Mouse (Mus musculus) ZHBTc4 (cell line): ENCODE results near the gene Spats2l.

Source experiments
- DNase-seq: peaks from one replicate; pipeline ENCODE4 v3.0.0-alpha.2; 2011; ENCODE audit warnings: low read depth, low spot score

The Spats2l gene

DNA sequence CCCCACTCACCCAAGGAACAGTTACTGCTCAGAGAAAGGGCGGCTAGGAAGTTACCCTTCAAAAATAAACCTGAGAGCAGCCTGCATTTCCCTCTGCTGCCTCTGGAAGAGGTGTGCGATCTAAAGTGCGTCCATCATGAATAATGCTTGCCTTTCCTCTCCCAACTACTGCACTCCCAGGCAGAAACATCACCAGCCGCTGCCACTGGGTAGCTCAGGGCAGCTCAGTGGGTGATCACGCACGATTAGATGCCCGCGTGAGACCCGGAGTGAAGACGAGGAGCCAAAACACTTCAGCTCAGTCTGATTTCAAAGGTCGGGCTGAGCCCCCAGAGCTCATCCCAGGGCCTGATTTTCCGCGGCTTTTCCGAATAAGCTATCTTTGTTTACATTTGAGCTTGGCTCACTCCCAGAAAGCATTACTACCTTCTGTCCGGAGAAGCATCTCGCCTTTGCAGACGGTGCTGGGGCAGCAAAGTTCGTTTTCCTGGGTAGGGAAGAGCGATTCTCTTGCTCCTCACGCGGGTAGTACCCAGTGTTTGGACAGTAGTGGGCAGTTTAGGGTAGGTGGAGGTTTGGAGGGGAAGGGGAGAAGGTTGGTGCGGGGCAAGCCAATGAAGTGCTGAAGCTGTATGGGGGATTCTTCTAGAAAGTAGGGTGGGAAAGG is at the start of gene Spats2l:
Gene Spats2l, plus strand, starts transcription at position 162 of the 667 bp plus-strand sequence.
- DNase-seq: peak; percentile 74

- no peak for DNase-seq
Observed at GRCm38 (mm10) chr1:57725268-57725667, 48.7 kb upstream of the Spats2l start.

DNA sequence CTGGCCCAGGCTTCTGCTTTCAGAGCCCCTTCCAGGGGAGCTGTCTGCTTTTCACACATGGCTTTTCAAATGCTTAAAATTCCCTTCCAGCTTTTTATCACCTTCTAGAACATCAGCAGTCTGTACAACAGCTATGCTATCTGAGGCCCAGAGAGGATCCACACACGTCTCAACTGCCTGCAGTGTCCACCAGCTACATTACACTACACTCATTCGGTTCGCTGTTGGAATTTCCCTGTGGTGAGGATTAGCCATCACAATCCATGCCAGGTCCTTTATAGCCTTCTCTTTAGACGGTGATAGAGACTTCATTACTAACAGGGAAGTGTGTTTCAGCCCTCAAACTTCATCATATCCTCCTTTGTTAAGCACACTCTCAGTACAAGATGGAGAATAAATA is 38.1 kb upstream of the Spats2l start:
- no peak for DNase-seq

DNA sequence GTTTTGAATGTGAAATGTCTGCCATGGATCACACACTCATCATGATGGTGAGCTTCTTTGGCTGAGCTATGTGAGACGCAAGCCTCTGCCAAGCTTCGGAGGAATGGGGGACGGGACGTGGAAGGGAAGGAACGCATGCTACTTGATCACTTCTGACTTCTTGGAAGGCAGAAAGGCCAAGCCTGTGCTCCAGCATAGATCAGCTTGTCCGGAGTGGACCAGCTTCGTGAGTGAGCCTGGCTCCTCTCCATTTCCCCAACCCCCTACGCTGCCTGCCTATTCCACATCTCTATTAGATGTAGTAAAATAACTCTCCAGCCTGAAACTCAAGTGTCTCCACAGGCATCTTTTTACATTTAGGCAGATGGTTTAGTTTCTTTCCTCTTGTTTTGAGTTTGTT is 32.2 kb upstream of the Spats2l start:
- DNase-seq: no peak

GRCm38 (mm10) chr1:57742266-57742665 is 31.7 kb upstream of the Spats2l start:
- DNase-seq: no peak

DNA sequence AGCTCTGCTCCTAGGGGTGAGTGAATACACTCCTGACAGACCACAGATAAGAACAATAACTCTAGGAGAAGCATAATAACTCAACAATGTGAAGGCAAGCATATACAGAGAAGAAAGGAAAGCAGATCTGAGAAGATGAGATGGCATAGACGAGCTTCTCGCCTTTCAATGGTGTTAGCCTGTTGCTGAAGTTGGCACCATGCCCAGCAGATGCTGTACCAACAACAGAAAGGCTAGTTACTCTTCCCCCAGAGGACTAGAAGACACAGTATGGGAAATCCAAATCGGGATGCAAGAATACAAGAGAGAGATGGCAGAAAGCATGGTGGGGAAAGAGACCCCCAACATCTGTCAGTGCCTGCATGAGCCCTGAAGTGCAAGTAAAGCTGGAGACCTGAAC is 22.2 kb upstream of the Spats2l start:
- DNase-seq: no peak

DNA sequence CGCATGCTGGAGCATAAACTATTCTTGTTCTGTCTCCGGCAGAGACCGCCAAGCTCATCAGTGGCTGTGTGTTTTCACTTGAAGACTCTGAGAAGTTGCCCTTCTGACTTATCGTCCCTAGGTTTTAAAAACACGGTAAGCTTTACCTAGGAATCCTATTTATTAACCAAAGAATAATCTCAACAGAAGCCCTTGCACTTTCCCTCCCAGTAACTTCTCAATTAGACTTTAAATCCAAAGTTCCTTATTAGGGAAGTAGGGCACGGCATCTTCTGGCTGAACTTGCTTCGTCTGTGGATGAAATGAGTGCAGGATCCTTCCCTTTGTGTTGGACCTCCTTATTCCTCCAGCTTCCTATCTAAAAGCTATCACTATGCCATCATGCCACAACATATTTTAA is 7.6 kb upstream of the Spats2l start:
- DNase-seq: no peak

GRCm38 (mm10) chr1:57773326-57773725 is 636 bp upstream of the Spats2l start:
- DNase-seq: no peak

DNA sequence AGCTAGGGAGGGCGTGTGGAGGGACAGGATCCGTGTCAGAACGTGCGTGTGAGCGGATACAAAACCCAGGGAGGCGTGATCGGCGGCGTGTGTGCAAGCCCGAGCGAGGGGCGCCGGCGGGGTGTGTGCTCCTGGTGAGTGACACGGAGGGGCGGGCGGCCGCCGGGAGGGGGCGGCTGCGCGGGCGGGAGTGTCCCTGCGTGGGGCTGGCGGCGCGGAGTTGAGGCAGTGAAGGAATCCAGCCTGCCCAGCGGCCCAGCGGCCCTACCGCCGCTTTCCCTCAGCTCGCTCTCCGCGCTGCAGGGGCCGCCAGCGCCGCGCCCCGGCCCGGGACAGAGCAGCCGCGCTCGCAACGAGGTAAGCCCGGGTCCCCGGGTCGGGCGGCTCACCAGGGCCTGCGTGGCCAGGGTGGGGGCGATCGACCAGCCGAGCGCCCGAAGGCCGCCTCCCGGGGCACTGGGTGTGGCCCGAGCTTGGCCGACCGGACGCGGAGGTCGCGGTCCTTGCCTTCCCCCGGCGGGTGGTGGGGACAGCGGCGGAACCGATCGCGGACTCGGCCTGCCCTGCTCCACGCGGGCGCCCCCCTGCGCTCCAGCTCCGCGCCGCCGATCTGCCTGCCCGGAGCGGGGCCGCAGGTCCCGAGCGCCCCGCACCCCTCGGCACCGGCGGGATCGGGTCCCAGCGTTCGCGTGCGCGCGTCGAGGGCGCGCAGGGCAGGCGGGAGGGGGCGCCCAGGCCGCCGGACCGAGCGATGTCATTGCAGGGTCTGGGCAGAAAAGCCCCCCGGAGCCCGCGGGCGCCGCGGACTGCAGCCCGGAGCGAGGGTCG is 920 bp downstream of the Spats2l start:
- peak; percentile 75 for DNase-seq

DNA sequence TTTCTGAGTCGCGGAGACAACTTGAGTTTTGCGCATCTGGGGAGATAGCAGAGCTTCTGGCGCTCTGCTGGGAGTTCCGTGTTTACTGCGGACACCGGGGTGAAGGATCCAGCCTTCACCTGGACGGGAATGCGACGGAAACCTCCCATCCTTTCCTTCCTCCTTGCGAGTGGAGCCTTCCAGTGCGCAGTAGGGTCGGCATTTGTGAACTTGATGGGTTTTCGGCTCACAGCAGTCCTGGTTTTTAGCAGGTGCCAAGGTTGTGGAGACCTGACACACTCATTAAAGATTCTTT is 1.5 kb downstream of the Spats2l start:
- peak; percentile 70 for DNase-seq

- DNase-seq: peak; percentile 17
Observed at GRCm38 (mm10) chr1:57776671-57777281, 2.8 kb downstream of the Spats2l start.

DNA sequence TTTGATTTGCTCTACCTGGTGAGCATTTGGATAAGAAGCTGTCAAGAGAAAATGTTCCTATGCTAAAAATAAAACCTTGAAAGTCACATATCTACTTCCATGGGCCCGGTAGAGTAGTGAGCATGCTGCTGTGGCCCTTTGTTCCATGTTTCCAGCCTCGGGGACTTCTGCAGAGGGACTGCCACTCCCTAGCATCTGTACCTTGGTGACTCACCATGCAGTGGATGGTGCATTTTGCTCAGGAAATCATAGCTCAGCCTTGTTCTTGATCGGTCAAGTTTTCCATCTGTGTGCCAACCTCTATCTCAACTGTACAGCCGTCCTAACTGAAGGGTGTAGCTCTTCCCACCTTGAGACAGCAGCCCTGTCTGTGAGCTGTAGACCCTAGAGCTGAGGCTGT is 10.3 kb downstream of the Spats2l start:
- DNase-seq: no peak

DNA sequence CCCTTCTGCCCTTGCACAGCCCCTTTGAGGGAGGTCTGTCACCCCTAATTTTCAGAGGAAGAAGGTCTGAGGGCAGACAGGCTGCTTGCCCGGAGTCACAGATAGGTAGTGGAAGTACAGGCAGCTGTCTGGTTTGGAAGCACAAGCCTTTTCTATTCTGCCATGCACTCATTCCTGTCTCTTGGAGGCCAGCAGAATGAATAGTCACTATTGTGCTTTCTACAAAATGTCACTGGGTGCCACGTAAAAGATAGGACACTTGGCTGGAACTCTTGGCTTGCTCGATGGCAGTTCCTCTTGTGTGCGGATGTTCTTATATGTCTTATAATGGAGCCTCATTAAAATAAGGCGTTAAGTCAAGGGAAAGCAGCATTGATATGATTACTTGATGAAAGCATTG is 15.9 kb downstream of the Spats2l start:
- no peak for DNase-seq

DNA sequence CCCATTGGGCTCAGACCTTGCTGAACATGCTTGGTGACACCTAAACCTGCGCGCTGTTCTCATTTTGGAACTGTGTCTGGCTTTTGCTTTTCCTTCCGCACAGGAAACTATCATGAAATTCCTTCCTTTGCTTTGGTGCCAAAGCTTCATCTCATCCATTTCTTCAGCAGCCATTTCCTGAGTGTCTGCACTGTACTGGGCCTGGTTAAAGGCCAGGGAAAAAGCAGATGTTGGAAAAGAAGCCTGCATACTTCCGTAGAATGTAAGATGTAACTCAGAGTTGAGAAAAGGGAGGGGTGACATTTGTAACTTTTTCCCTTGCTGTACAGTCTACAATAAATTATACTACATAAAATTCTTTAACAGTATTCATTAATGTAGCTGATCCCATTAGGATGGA is 18.2 kb downstream of the Spats2l start:
- DNase-seq: no peak

- DNase-seq: no peak
Observed at GRCm38 (mm10) chr1:57795838-57796237, 21.9 kb downstream of the Spats2l start.

- no peak for DNase-seq
Observed at GRCm38 (mm10) chr1:57799398-57799797, 25.4 kb downstream of the Spats2l start.

GRCm38 (mm10) chr1:57800846-57801245 is 26.9 kb downstream of the Spats2l start:
- no peak for DNase-seq

GRCm38 (mm10) chr1:57806126-57806525 is 32.2 kb downstream of the Spats2l start:
- DNase-seq: no peak

GRCm38 (mm10) chr1:57807882-57808281 is 33.9 kb downstream of the Spats2l start:
- no peak for DNase-seq

DNA sequence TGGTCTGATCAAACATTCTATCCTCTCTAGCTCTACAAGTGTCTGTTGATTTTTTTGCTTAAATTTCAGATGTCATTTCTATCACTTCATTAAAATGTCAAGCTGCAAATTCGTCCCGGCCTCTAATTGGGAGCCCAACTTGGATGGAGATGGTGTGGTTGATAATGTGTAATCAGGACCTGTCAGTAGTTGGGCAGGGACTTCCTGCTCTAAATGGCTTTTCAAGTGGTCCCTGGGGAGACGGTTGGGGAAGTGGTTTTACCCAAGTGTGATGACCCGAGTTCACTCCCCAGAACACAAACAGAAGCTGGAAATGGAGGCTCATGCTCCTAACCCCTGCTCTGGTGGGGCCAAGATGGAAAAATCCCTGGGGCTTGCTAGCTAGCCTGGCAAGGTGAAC is 36.3 kb downstream of the Spats2l start:
- no peak for DNase-seq

- no peak for DNase-seq
Observed at GRCm38 (mm10) chr1:57817103-57817502, 43.1 kb downstream of the Spats2l start.

DNA sequence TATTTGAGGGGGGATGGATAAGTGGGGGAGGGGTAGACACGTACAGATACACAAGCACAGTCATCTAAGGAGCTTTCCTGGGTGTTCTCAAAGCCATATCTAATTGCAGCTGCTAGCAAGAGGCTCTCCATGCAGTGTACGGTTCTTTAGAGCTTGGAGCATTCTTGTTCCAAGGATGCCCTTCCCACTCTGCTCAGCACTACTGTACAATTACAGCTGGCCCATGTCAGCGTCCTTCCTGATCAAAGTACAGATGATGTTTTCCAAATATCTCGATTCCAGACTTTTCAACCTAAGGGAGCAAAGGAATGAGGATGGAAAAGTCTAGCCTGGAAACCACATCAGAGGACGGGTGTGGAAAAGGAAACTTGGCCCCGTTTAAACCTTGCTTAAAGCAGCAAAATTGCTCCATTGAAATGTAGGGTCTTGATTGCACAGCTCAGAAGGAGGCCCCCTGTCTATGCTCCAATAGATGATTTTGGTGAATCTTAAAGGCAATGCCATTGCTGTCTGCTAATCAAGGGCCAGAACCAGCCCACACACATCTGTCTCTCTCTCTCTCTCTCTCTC is 46.6 kb downstream of the Spats2l start:
- no peak for DNase-seq
